Mouse (Mus musculus) gastrocnemius, adult 8-10 months (tissue): ENCODE measurements at regions not wholly inside any gene's neighbourhood (a gene's known extent, or its start where the extent isn't known, plus 50 kb on each side); places are given as distances from the start of the nearest gene placed in this dataset. TPM values are rescaled to one million over a fixed set of nuclear protein-coding genes. Genes with fewer than 3 reads are reported as not detected.

Experiments
- microRNA-seq: library from miRNA; unstranded; fragments of <30 nt; microRNA quantifications from one replicate; pipeline ENCODE4 v1.2.0, GENCODE M21; 2022

Small RNAs in the stretch of these regions (microRNA-seq; reads per million reads assigned to microRNA genes)
- gene Gm22406 (not detected), gene Mir6390 (not detected)
